In genomic region chr8:75211461-75211860, GRCm38 (mm10) we compare ENCODE assay signal across 9 mouse cellular contexts. TPM values are rescaled to one million over a fixed set of nuclear protein-coding genes. Genes with fewer than 3 reads are reported as not detected.
DNase-seq lines count a peak whose midpoint lies in the region; ATAC-seq lines count a peak whose summit lies in the region.
"Had no signal": no experiment of that assay in that cellular context is flagged by ENCODE, and none has a peak within 500 bp of the region (broad histone marks: within the 10 kb centered on the region; RNA-seq: fewer than 3 reads in every experiment).

No protein-coding gene starts in this region.

- ATAC-seq in heart, embryonic 14.5 days (ENCODE audit: insufficient number of reproducible peaks, insufficient read depth, low FRiP score, low read depth) = peak; percentile 51; the same call in 1 of the 2 replicates
- ATAC-seq in CD4-positive, CD25-positive, alpha-beta regulatory T cell, adult 4 months = no peak

- no peak overlapping the region for H3K4me3 ChIP-seq in heart, embryonic 14.5 days (ENCODE audit: control insufficient read depth in 1 of 2, insufficient read depth in 1 of 2, low read depth in 1 of 2, low read length in 2 of 2)
- H3K4me3 ChIP-seq: liver, embryonic 15.5 days had no signal

- no peak overlapping the region for H3K9ac ChIP-seq in heart, embryonic 14.5 days (ENCODE audit: low read length)
- H3K9ac ChIP-seq: liver, embryonic 15.5 days had no signal

- H3K4me1 ChIP-seq in heart, embryonic 14.5 days (ENCODE audit: control insufficient read depth in 2 of 2, insufficient read depth in 2 of 2, low read length in 2 of 2) = peaks cover 5 to 21% of the 10 kb centered on the region in 2 experiments; a peak in 3 of 4 replicates

- H3K4me2 ChIP-seq in heart, embryonic 14.5 days (ENCODE audit: low read length) = no peak overlapping the region
- H3K4me2 ChIP-seq: liver, embryonic 15.5 days had no signal

- H3K36me3 ChIP-seq in heart, embryonic 14.5 days (ENCODE audit: control insufficient read depth, insufficient read depth, low read length) = no peaks in the 10 kb centered on the region
- H3K36me3 ChIP-seq: liver, embryonic 15.5 days had no signal

- H3K27me3 ChIP-seq in heart, embryonic 14.5 days (ENCODE audit: control insufficient read depth, insufficient read depth, low read length) = peaks cover 53% of the 10 kb centered on the region

- DNase-seq in retina, postnatal 1 day = peak; percentile 24
- DNase-seq in retina, embryonic 14.5 days (ENCODE audit: low spot score) = no peak
- peak; percentile 75 to 85 for DNase-seq in kidney, postnatal 4 days
- peak; percentile 67 for DNase-seq in testis, postnatal 10 days (ENCODE audit: low spot score)
- no peak for DNase-seq in yolk sac, embryonic 10.5 days (ENCODE audit: low spot score)
- no peak for DNase-seq in c-Kit-positive CD71-positive TER-119-positive erythroid progenitor cells, embryonic 14.5 days (ENCODE audit: low spot score)

- 30% methylated on average over 3 of the region's 3 CpGs for WGBS in heart, embryonic 14.5 days

- peak overlapping the region in 1 of 2 experiments; percentile 53; a peak in 1 of 4 replicates for H3K27ac ChIP-seq in heart, embryonic 14.5 days (replicated peaks in 1 of 2; ENCODE audit: control insufficient read depth in 1 of 2, insufficient read depth in 1 of 2, low read depth in 2 of 2, low read length in 2 of 2)
- H3K27ac ChIP-seq: liver, embryonic 15.5 days had no signal

- H3K9me3 ChIP-seq in heart, embryonic 14.5 days (ENCODE audit: control insufficient read depth, low read length) = no peaks in the 10 kb centered on the region
- H3K9me3 ChIP-seq: liver, embryonic 15.5 days had no signal

RNA-seq across cellular contexts. Expression of gene Rasd2, which starts 2.3 kb away (rescaled TPM):
- 0.57 and 0.67 TPM in 2 replicates for polyA plus RNA-seq in heart, embryonic 14.5 days (2014; fragmentation: Nextera tagmentation; extraction: Ambion mirVana)
- not detected for polyA plus RNA-seq in CD4-positive, CD25-positive, alpha-beta regulatory T cell, adult 4 months (2017; shearing (Covaris generic))
- polyA plus RNA-seq: liver, embryonic 15.5 days had no signal

Comparison
In these comparisons a context has a peak if more than half of its experiments do, and no peak if none do; other contexts are left out.
1. DNase-seq: peak in retina, postnatal 1 day (single experiment), kidney, postnatal 4 days (2 of 2) and testis, postnatal 10 days (single experiment); none in retina, embryonic 14.5 days (single experiment), yolk sac, embryonic 10.5 days (single experiment) and c-Kit-positive CD71-positive TER-119-positive erythroid progenitor cells, embryonic 14.5 days (single experiment).